Mouse (Mus musculus): Measurements from ENCODE around the gene Srpk3.
A peak's percentile ranks its signal among the peaks of the same experiment; 100 is the strongest.

Srpk3 gene

GRCm38 (mm10) chrX:73805814-73806213 lies 31.6 kb downstream of the Srpk3 start:
- DNase-seq (ENCODE audit: low spot score) = no peak

DNA sequence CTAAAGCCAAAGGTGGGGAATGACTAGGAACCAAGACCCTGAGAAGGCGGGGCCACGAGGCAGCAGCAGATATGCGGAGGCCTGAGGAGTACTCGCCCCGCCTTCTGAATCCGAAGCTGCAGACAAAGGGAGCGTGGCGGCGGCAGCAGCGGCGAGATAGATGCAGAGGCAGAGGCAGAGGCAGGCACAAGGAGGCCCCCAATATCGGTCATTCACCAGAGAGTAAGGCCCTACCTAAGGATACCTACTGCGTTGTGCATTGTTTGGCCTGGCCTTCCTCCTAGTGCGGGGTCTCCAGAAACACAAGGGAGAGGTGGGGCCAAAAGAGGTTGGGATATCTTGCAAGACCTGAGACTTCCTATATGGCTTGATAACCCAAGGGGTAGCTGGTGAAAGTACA lies 40.9 kb downstream of the Srpk3 start:
- DNase-seq (ENCODE audit: low spot score) = no peak

GRCm38 (mm10) chrX:73816596-73817314 lies 42.5 kb downstream of the Srpk3 start:
- no peak for DNase-seq (ENCODE audit: low spot score)

DNA sequence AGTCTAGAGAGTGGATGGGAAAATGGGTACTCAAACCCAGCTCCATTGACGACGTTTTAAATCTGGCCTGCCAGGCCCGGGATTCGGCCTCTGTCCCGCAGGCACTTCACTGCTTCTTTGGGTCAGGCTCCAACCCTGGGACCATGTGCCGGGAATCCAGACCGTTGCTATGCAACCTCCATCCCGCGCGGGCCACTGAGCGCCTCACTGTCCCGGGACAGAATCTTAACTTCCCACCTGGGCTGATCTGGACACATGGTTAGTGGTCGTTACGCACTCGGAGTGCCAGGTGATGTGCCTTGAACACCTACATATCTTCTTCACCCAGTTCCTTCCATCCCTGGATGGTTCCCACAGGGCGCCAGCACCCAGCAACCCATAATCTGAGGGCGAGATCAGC lies 49.5 kb downstream of the Srpk3 start:
- no peak for DNase-seq (ENCODE audit: low spot score)

DNA sequence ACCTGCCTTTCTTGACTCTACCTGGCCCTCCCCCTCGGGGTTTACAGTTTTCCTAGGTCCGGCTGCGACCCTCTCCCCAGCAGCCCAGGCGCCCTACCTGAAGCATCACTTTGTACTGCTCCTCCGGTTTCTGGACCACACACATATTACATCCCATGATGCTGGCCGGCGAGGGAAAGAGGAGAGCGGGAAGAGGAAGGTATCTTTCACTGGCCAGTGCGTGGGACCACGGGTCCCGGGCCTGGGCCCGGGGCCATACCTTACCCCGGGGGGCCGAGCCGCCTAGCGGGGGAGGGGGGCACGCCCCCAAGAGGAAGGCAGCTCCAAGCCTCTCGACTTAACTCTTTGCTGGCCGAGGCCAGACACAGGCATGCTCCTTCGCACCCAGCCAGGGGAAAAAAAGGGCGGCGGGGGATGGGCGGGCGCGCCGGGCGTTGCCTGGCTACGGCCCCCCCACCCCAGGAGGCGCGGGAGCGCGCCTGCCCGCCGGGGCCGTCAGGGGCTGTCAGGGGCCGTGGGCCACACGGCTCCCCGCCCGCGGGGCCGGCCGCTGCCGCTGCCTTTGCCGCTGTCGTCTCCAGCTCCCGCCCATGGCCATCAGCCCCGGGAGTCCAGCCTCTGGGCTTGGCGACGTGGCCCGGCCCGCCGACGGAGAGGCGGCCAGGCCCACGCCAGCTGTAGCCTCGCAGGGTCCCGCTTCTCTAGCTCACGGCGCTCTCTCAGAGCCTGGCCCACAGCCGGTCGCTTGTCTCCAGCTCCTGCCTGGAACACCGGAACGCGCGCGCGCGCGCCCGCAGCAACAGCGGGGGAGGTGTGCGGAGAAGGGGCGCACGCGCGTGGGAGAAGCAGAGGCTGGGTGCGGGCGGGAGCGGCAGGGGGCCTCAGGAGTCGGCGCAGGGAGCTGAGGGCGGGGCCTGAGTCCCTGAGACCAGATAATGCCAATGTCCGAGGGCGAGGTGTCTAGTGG lies 50.3 kb downstream of the Srpk3 start, which contains the start of gene Pdzd4:
Gene Pdzd4 (minus strand): TSS at position 785 of the 967 bp plus-strand sequence.
- peak; percentile 54 for DNase-seq (ENCODE audit: low spot score)

Data from T-cell, adult 2 months (primary cell).